Mouse (Mus musculus) kidney, embryonic 16.5 days (tissue): ENCODE results near the gene Glra1. TPM values are rescaled to one million over a fixed set of nuclear protein-coding genes. Genes with fewer than 3 reads are reported as not detected.

Experiments
- ATAC-seq: fragments of 200-750 bp; cut with Nextera tagmentation; 2 replicates; pipeline ENCODE4 v1.8.0; 2017; ENCODE audit warnings: moderate TSS enrichment; ENCODE audit not compliant: low FRiP score, low TSS enrichment
- H3K27ac ChIP-seq: fragments of 300-500 bp; sonication (generic); 2 replicates; pipeline ENCODE4 v1.5.1; 2014; ENCODE audit warnings: low read length
- H3K27me3 ChIP-seq: fragments of 300-500 bp; sonication (generic); 2 replicates; pipeline ENCODE4 v1.6.1; 2014; ENCODE audit warnings: low read length, control low read depth, mixed read lengths; ENCODE audit not compliant: insufficient read depth
- H3K36me3 ChIP-seq: fragments of 300-500 bp; sonication (generic); 2 replicates; pipeline ENCODE4 v1.6.1; 2014; ENCODE audit warnings: low read length, control low read depth, mixed read lengths; ENCODE audit not compliant: insufficient read depth
- H3K4me1 ChIP-seq: fragments of 300-500 bp; sonication (generic); 2 replicates; pipeline ENCODE4 v1.6.1; 2014; ENCODE audit warnings: low read length, control low read depth, mixed read lengths; ENCODE audit not compliant: insufficient read depth
- H3K4me2 ChIP-seq: fragments of 300-500 bp; sonication (generic); replicated peaks from 2 replicates; pipeline ENCODE4 v1.6.1; 2014; ENCODE audit warnings: low read depth, low read length
- H3K4me3 ChIP-seq: fragments of 300-500 bp; sonication (generic); 2 replicates; pipeline ENCODE4 v1.5.1; 2014; ENCODE audit warnings: mild to moderate bottlenecking, low read length
- H3K9ac ChIP-seq: fragments of 300-500 bp; sonication (generic); replicated peaks from 2 replicates; pipeline ENCODE4 v1.6.1; 2014; ENCODE audit warnings: low read length
- H3K9me3 ChIP-seq: fragments of 300-500 bp; sonication (generic); 2 replicates; pipeline ENCODE4 v1.6.1; 2016; ENCODE audit warnings: low read length, control low read depth
- WGBS: fragments of 180-500 bp; shearing (Covaris S2); extraction: QIAGEN DNeasy Blood & Tissue Kit; methylation state at CpG from one replicate; pipeline ENCODE4 v1.1.7; 2014; 5-methylcytosine and 5-hydroxymethylcytosine counted together
- polyA plus RNA-seq: library from polyadenylated mRNA; unstranded; fragments of >200 nt; fragmentation: Nextera tagmentation; extraction: Ambion mirVana; gene quantifications from 2 replicates; pipeline ENCODE4 v1.2.1, GENCODE M21; 2015

Gene Glra1
- polyA plus RNA-seq, 1 experiment from 2014 or later: not detected

- no peaks in the 10 kb centered on the region for H3K36me3 ChIP-seq
- H3K27ac ChIP-seq: no peak overlapping the region
- no peak for ATAC-seq
- no peaks in the 10 kb centered on the region for H3K4me1 ChIP-seq
- WGBS: 82% methylated on average over 9 of the region's 9 CpGs
- H3K4me3 ChIP-seq: no peak overlapping the region
- H3K4me2 ChIP-seq: no peak overlapping the region
- H3K9ac ChIP-seq: no peak overlapping the region
- no peaks in the 10 kb centered on the region for H3K9me3 ChIP-seq
- no peaks in the 10 kb centered on the region for H3K27me3 ChIP-seq
These were observed 18.4 kb downstream of the Glra1 start for GRCm38 (mm10) chr11:55589376-55590167.

- H3K27ac ChIP-seq: no peak overlapping the region
These were observed 33.6 kb downstream of the Glra1 start for GRCm38 (mm10) chr11:55574397-55574796.

GRCm38 (mm10) chr11:55571144-55571543 is 36.9 kb downstream of the Glra1 start:
- H3K27ac ChIP-seq: no peak overlapping the region
- H3K27me3 ChIP-seq: no peaks in the 10 kb centered on the region
- H3K9me3 ChIP-seq: no peaks in the 10 kb centered on the region
- no peak overlapping the region for H3K9ac ChIP-seq
- H3K36me3 ChIP-seq: no peaks in the 10 kb centered on the region
- H3K4me3 ChIP-seq: no peak overlapping the region
- ATAC-seq: no peak
- H3K4me1 ChIP-seq: no peaks in the 10 kb centered on the region
- 29% methylated on average over 2 of the region's 2 CpGs for WGBS
- no peak overlapping the region for H3K4me2 ChIP-seq

More at GRCm38 (mm10) chr11:55574397-55574796, 33.6 kb downstream of the Glra1 start:
- H3K9ac ChIP-seq: no peak overlapping the region
- no peaks in the 10 kb centered on the region for H3K9me3 ChIP-seq
- H3K4me2 ChIP-seq: no peak overlapping the region
- no peaks in the 10 kb centered on the region for H3K4me1 ChIP-seq
- H3K27me3 ChIP-seq: no peaks in the 10 kb centered on the region
- H3K36me3 ChIP-seq: no peaks in the 10 kb centered on the region
- no peak for ATAC-seq
- 66% methylated on average over 2 of the region's 2 CpGs for WGBS
- no peak overlapping the region for H3K4me3 ChIP-seq

GRCm38 (mm10) chr11:55566309-55567099 is 41.5 kb downstream of the Glra1 start:
- Histone ChIP-seq H3K27me3 (no peaks in the 10 kb centered on the region), H3K4me1 (no peaks in the 10 kb centered on the region), H3K27ac (no peak overlapping the region), H3K9me3 (no peaks in the 10 kb centered on the region), H3K36me3 (no peaks in the 10 kb centered on the region), H3K4me3 (no peak overlapping the region), H3K4me2 (no peak overlapping the region), H3K9ac (no peak overlapping the region)
- no peak for ATAC-seq
- 37% methylated on average over 9 of the region's 9 CpGs for WGBS

GRCm38 (mm10) chr11:55545690-55546089 is 62.3 kb downstream of the Glra1 start:
- Histone ChIP-seq H3K9ac (no peak overlapping the region), H3K9me3 (peaks cover 6% of the 10 kb centered on the region), H3K27ac (no peak overlapping the region), H3K4me3 (no peak overlapping the region), H3K27me3 (no peaks in the 10 kb centered on the region), H3K4me2 (no peak overlapping the region), H3K36me3 (no peaks in the 10 kb centered on the region), H3K4me1 (no peaks in the 10 kb centered on the region)
- no peak for ATAC-seq
- 72% methylated on average over 1 of the region's 1 CpGs for WGBS

- no peak for ATAC-seq
- H3K36me3 ChIP-seq: no peaks in the 10 kb centered on the region
- H3K27ac ChIP-seq: no peak overlapping the region
- H3K4me1 ChIP-seq: no peaks in the 10 kb centered on the region
- H3K4me2 ChIP-seq: no peak overlapping the region
- H3K4me3 ChIP-seq: no peak overlapping the region
- H3K27me3 ChIP-seq: no peaks in the 10 kb centered on the region
- H3K9me3 ChIP-seq: peaks cover 6% of the 10 kb centered on the region
- 66% methylated on average over 4 of the region's 4 CpGs for WGBS
- no peak overlapping the region for H3K9ac ChIP-seq
These were observed 65.3 kb downstream of the Glra1 start for GRCm38 (mm10) chr11:55542671-55543070.

GRCm38 (mm10) chr11:55542128-55542527 is 65.9 kb downstream of the Glra1 start:
- no peak for ATAC-seq
- Histone ChIP-seq H3K9me3 (peaks cover 6% of the 10 kb centered on the region), H3K9ac (no peak overlapping the region), H3K27me3 (no peaks in the 10 kb centered on the region), H3K36me3 (no peaks in the 10 kb centered on the region), H3K4me1 (no peaks in the 10 kb centered on the region), H3K4me2 (no peak overlapping the region), H3K4me3 (no peak overlapping the region), H3K27ac (no peak overlapping the region)
- WGBS: 71% methylated on average over 7 of the region's 7 CpGs

GRCm38 (mm10) chr11:55534766-55535165 is 73.2 kb downstream of the Glra1 start:
- ATAC-seq: no peak
- Histone ChIP-seq H3K4me1 (peaks cover 4% of the 10 kb centered on the region; the same call in 1 of the 2 replicates), H3K4me3 (no peak overlapping the region), H3K9ac (no peak overlapping the region), H3K9me3 (no peaks in the 10 kb centered on the region), H3K4me2 (no peak overlapping the region), H3K27me3 (no peaks in the 10 kb centered on the region), H3K36me3 (no peaks in the 10 kb centered on the region), H3K27ac (no peak overlapping the region)
- 31% methylated on average over 2 of the region's 2 CpGs for WGBS

- no peak overlapping the region for H3K9ac ChIP-seq
- H3K9me3 ChIP-seq: no peaks in the 10 kb centered on the region
- H3K4me2 ChIP-seq: no peak overlapping the region
- no peak overlapping the region for H3K27ac ChIP-seq
- no peak overlapping the region for H3K4me3 ChIP-seq
- H3K36me3 ChIP-seq: no peaks in the 10 kb centered on the region
- H3K4me1 ChIP-seq: peaks cover 4% of the 10 kb centered on the region; the same call in 1 of the 2 replicates
- WGBS: 56% methylated on average over 5 of the region's 5 CpGs
- ATAC-seq: no peak
- H3K27me3 ChIP-seq: no peaks in the 10 kb centered on the region
These were observed 74.6 kb downstream of the Glra1 start for GRCm38 (mm10) chr11:55533378-55533777.

GRCm38 (mm10) chr11:55530741-55531140 is 77.3 kb downstream of the Glra1 start:
- ATAC-seq: no peak
- H3K36me3 ChIP-seq: no peaks in the 10 kb centered on the region

More at GRCm38 (mm10) chr11:55530741-55531140, 77.3 kb downstream of the Glra1 start:
- Histone ChIP-seq H3K9me3 (no peaks in the 10 kb centered on the region), H3K27me3 (no peaks in the 10 kb centered on the region), H3K4me1 (peaks cover 4% of the 10 kb centered on the region; the same call in 1 of the 2 replicates), H3K4me2 (no peak overlapping the region), H3K27ac (no peak overlapping the region), H3K4me3 (no peak overlapping the region), H3K9ac (no peak overlapping the region)
- 76% methylated on average over 7 of the region's 7 CpGs for WGBS
